Mouse (Mus musculus): ENCODE data around the gene Nufip2. TPM values are rescaled to one million over a fixed set of nuclear protein-coding genes. Genes with fewer than 3 reads are reported as not detected.

The Nufip2 gene
- polyA plus RNA-seq, 1 experiment: 10.4 TPM

Other genes with a start within 250 kb of the Nufip2 start
- 15.9 and 16.4 TPM in 2 replicates for gene Coro6, start 223.7 kb upstream of the Nufip2 start, polyA plus RNA-seq (2012; rRNA removed)
- 11.7 and 11.8 TPM in 2 replicates for gene Ankrd13b, start 196.5 kb upstream of the Nufip2 start, polyA plus RNA-seq (2012; rRNA removed)
- gene Git1, start 192.6 kb upstream of the Nufip2 start, polyA plus RNA-seq (2012; rRNA removed): 55.4 and 69.2 TPM in 2 replicates
- gene Abhd15, start 171.0 kb upstream of the Nufip2 start, polyA plus RNA-seq (2012; rRNA removed): 21.7 and 34.2 TPM in 2 replicates
- 20.1 and 20.4 TPM in 2 replicates for gene Trp53i13, start 170.2 kb upstream of the Nufip2 start, polyA plus RNA-seq (2012; rRNA removed)
- not detected in 2 replicates for gene Gm10392, start 167.0 kb upstream of the Nufip2 start, polyA plus RNA-seq (2012; rRNA removed)
- 7.6 and 9.8 TPM in 2 replicates for gene Taok1, start 78.3 kb upstream of the Nufip2 start, polyA plus RNA-seq (2012; rRNA removed)
- gene Cryba1, start 39.1 kb downstream of the Nufip2 start, polyA plus RNA-seq (2012; rRNA removed): not detected in 2 replicates
- gene Myo18a, start 77.1 kb downstream of the Nufip2 start, polyA plus RNA-seq (2012; rRNA removed): 23.5 and 24.5 TPM in 2 replicates
- gene Gm10277, start 101.6 kb downstream of the Nufip2 start, polyA plus RNA-seq (2012; rRNA removed): 0.07 TPM in 1 of 2 replicates, not detected in the other
- gene Pipox, start 207.9 kb downstream of the Nufip2 start, polyA plus RNA-seq (2012; rRNA removed): 7.4 and 9.6 TPM in 2 replicates
- gene Sez6, start 244.6 kb downstream of the Nufip2 start, polyA plus RNA-seq (2012; rRNA removed): 1.2 and 1.3 TPM in 2 replicates